Mouse (Mus musculus) CD4-positive, CD25-positive, alpha-beta regulatory T cell, adult 4 months (primary cell): ENCODE measurements around the gene Actr8. TPM values are rescaled to one million over a fixed set of nuclear protein-coding genes. Genes with fewer than 3 reads are reported as not detected.
A peak's percentile ranks its signal among the peaks of the same experiment; 100 is the strongest.

Experiments
- ATAC-seq: one replicate; pipeline ENCODE4 v1.8.0; 2017
- polyA plus RNA-seq, 2 experiments: library from polyadenylated mRNA; unstranded; fragments of 100-300 nt; shearing (Covaris generic); gene quantifications; one replicate each; pipeline ENCODE4 v1.2.1; 2017

Actr8 gene
- 10 to 100 TPM; 41.7 to 53.9 TPM for polyA plus RNA-seq

- ATAC-seq = peak; percentile 76
Observed at GRCm38 (mm10) chr14:29978254-29979204, at the start of gene Actr8. Gene Actr8 (plus strand): TSS chr14:29978337.

GRCm38 (mm10) chr14:29928966-29929365 is 49.2 kb upstream of the Actr8 start:
- ATAC-seq = no peak

- ATAC-seq = no peak
Observed at GRCm38 (mm10) chr14:29935516-29935915, 42.6 kb upstream of the Actr8 start.

- no peak for ATAC-seq
Observed at GRCm38 (mm10) chr14:29937466-29937865, 40.7 kb upstream of the Actr8 start.

GRCm38 (mm10) chr14:29939600-29940312 is 38.4 kb upstream of the Actr8 start:
- no peak for ATAC-seq

GRCm38 (mm10) chr14:29940313-29940812 is 37.8 kb upstream of the Actr8 start:
- no peak for ATAC-seq

GRCm38 (mm10) chr14:29940877-29941276 is 37.3 kb upstream of the Actr8 start:
- ATAC-seq = no peak

- ATAC-seq = peak; percentile 80
Observed at GRCm38 (mm10) chr14:29946761-29947309, 31.3 kb upstream of the Actr8 start.

- ATAC-seq = no peak
Observed at GRCm38 (mm10) chr14:29950805-29951204, 27.3 kb upstream of the Actr8 start.

- peak; percentile 20 for ATAC-seq
Observed at GRCm38 (mm10) chr14:29957393-29957792, 20.7 kb upstream of the Actr8 start.

GRCm38 (mm10) chr14:29967611-29968010 is 10.5 kb upstream of the Actr8 start:
- no peak for ATAC-seq

- ATAC-seq = peak; percentile 99
Observed at GRCm38 (mm10) chr14:29968075-29968821, 9.9 kb upstream of the Actr8 start, which contains the start of gene Selenok. Gene Selenok (plus strand): TSS chr14:29968308.

- ATAC-seq = no peak
Observed at GRCm38 (mm10) chr14:29971446-29971845, 6.7 kb upstream of the Actr8 start.

GRCm38 (mm10) chr14:29971993-29972392 is 6.1 kb upstream of the Actr8 start:
- ATAC-seq = no peak

GRCm38 (mm10) chr14:29976927-29977326 is 1.2 kb upstream of the Actr8 start:
- ATAC-seq = no peak

GRCm38 (mm10) chr14:29980447-29981205 is 2.5 kb downstream of the Actr8 start:
- ATAC-seq = peak; percentile 35

GRCm38 (mm10) chr14:29986096-29986495 is 8.0 kb downstream of the Actr8 start:
- no peak for ATAC-seq

- no peak for ATAC-seq
Observed at GRCm38 (mm10) chr14:29987276-29987675, 9.1 kb downstream of the Actr8 start.

- no peak for ATAC-seq
Observed at GRCm38 (mm10) chr14:29987739-29988138, 9.6 kb downstream of the Actr8 start.

- no peak for ATAC-seq
Observed at GRCm38 (mm10) chr14:29988337-29988736, 10.2 kb downstream of the Actr8 start.

- no peak for ATAC-seq
Observed at GRCm38 (mm10) chr14:29994976-29995375, 16.8 kb downstream of the Actr8 start.
